Mouse (Mus musculus): ENCODE data around the gene Gabra2. TPM values are rescaled to one million over a fixed set of nuclear protein-coding genes. Genes with fewer than 3 reads are reported as not detected.

Gene Gabra2
- polyA plus RNA-seq, 1 experiment from 2014 or later: 2.5 TPM

DNA sequence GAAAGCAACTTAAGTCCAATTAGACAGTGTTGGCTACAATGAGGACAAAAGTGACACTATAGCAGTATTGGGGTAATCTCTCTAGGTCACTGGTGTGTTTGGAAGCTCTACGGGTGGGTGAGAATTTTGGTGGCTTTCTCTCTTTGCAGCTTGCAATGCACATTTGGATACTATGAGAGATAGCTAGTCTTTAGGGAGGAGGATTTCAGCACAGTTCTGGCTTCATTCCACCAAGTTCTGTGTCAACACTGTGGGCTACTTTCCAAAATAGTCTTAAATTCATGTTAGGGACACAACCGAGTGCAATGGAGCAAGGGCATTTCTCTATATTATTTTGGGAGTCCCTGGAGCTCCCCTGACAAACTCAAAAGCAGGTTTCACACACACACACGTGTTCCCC lies 58.3 kb downstream of the Gabra2 start:
- Histone ChIP-seq H3K4me2 (replicated peaks) (no peak overlapping the region), H3K9ac (no peak overlapping the region), H3K4me1 (replicated peaks) (no peaks in the 10 kb centered on the region), H3K27ac (no peak overlapping the region), H3K27me3 (replicated peaks) (no peaks in the 10 kb centered on the region), H3K36me3 (no peaks in the 10 kb centered on the region), H3K9me3 (no peaks in the 10 kb centered on the region), H3K4me3 (replicated peaks) (no peak overlapping the region)
- ATAC-seq: no peak
- WGBS: 68% methylated on average over 3 of the region's 3 CpGs

DNA sequence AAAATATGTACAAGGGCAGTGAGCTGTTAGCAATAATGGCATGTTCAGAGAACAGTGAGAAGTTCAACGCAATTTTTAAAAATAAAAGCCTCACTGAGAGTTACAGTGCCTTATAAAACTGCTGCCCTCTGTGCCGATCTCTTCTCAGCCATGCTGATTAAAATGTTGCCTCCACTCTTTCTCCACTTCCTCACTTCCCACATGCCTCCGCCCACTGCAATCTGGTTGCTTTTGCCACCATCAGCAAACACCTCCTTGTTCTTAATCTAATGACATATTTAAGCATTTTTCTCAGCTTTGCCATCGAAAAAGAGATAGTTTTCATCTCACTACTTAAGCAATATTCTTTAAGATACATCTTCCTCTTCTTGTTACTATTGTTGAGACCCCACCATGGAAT lies 69.7 kb downstream of the Gabra2 start:
- WGBS: 77% methylated on average over 4 of the region's 4 CpGs
- H3K4me1 ChIP-seq (replicated peaks): no peaks in the 10 kb centered on the region
- H3K4me3 ChIP-seq (replicated peaks): no peak overlapping the region
- ATAC-seq: no peak
- H3K9me3 ChIP-seq: no peaks in the 10 kb centered on the region
- H3K36me3 ChIP-seq: no peaks in the 10 kb centered on the region
- no peaks in the 10 kb centered on the region for H3K27me3 ChIP-seq (replicated peaks)
- no peak overlapping the region for H3K27ac ChIP-seq
- no peak overlapping the region for H3K4me2 ChIP-seq (replicated peaks)
- H3K9ac ChIP-seq: no peak overlapping the region

DNA sequence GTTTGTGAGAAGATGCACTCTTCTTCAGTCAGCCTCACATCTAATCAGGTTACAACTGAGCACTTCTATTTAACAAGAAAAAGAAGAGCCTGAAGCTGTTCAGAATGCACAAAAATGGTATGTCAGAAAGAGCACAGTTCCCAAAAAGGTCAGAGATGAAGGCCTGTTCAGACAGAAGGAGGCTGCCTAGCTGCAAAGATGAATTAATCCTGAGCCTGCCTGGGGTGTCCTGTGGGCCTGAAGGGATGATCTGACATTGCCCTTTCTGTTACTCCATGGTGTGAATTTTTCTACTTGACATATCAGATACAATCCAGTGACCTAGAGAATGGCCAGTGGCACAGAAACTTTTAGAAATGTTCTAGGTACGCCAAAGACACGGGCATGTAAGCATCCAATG lies 83.9 kb downstream of the Gabra2 start:
- H3K9ac ChIP-seq: no peak overlapping the region
- no peak overlapping the region for H3K27ac ChIP-seq
- H3K27me3 ChIP-seq (replicated peaks): no peaks in the 10 kb centered on the region
- H3K36me3 ChIP-seq: no peaks in the 10 kb centered on the region
- no peaks in the 10 kb centered on the region for H3K9me3 ChIP-seq
- no peak overlapping the region for H3K4me3 ChIP-seq (replicated peaks)
- no peak overlapping the region for H3K4me2 ChIP-seq (replicated peaks)
- ATAC-seq: no peak
- WGBS: 69% methylated on average over 2 of the region's 2 CpGs
- no peaks in the 10 kb centered on the region for H3K4me1 ChIP-seq (replicated peaks)

DNA sequence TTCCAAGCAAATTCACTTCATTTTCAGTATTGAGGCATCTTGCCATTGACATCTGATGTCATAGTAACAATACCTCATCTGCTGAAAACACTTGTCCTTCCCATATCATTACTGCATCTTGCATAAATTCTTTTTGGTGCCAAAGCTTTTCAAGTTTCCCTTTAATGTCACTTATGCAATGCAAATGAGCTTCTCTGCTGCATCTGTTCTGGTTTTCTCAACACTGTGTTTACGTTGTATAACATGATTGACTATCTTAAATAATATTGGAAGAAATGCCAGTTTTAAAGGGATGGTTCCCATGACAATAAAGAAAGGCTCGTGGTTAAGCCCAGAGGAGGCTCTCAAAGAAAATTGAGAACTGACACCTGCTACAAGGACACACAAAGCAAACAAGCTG lies 84.4 kb downstream of the Gabra2 start:
- no peaks in the 10 kb centered on the region for H3K36me3 ChIP-seq
- H3K4me2 ChIP-seq (replicated peaks): no peak overlapping the region
- WGBS: 43% methylated on average over 2 of the region's 2 CpGs
- no peak overlapping the region for H3K9ac ChIP-seq
- no peaks in the 10 kb centered on the region for H3K9me3 ChIP-seq
- ATAC-seq: no peak
- no peaks in the 10 kb centered on the region for H3K27me3 ChIP-seq (replicated peaks)
- no peak overlapping the region for H3K4me3 ChIP-seq (replicated peaks)
- H3K4me1 ChIP-seq (replicated peaks): no peaks in the 10 kb centered on the region
- no peak overlapping the region for H3K27ac ChIP-seq

DNA sequence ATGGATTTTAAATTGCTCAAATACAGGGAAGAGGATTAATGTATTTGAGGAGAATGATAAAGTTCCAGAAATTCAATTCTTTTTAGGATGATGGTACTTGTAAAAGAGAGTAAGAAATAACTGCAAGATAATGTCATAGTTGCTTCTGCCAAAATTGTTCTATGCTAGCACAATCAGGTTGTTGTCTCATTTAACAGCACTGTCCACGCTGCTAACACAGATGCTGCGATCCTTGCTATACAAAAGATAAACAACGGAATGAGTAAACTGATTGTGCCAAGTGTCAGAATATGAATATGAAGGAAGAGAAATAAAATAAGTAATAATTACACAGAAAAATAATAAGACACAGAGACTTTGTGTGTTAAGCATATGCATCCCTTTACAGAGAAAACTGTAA lies 84.9 kb downstream of the Gabra2 start:
- no peak overlapping the region for H3K4me3 ChIP-seq (replicated peaks)
- no peak overlapping the region for H3K9ac ChIP-seq
- H3K4me2 ChIP-seq (replicated peaks): no peak overlapping the region
- H3K9me3 ChIP-seq: no peaks in the 10 kb centered on the region
- WGBS: 77% methylated on average over 3 of the region's 3 CpGs
- no peaks in the 10 kb centered on the region for H3K27me3 ChIP-seq (replicated peaks)
- no peak for ATAC-seq
- H3K27ac ChIP-seq: no peak overlapping the region
- H3K36me3 ChIP-seq: no peaks in the 10 kb centered on the region
- no peaks in the 10 kb centered on the region for H3K4me1 ChIP-seq (replicated peaks)

DNA sequence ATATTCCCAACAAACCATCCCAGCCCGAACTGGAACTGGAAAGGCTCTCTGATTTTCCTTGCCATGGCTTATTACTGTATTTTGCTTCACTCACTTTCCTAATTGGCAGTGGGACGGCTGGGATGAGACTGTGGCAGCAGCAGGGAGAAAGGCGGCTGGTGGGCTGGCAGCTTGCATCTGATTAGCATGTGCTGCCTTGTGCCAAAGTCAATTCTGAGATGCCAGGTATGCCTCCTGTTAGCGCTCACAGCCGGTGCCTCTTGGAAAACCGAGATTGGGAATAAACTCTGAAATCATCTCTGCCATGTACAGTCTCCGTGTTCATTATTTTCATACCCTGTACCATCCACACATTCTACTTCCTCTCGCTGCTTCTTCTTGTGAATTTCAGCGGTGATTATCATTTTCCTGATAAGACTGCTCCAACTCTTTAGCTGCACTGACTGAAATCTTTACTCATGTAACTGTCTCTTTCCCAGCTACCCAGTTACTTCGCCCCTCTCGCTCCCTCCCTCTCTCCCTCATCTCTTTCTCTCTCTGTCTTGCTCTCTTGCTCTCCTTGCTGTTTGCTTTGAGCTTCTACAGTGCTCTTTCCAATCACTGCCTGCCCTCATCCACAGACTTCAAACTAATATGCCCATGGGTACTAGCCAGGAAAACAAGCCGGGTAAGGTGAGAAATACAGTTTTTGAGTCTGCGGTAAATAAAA lies 99.9 kb downstream of the Gabra2 start:
- ATAC-seq: no peak
- WGBS: 82% methylated on average over 13 of the region's 13 CpGs
- H3K27ac ChIP-seq: no peak overlapping the region
- H3K4me3 ChIP-seq (replicated peaks): no peak overlapping the region
- H3K4me2 ChIP-seq (replicated peaks): no peak overlapping the region
- H3K4me1 ChIP-seq (replicated peaks): no peaks in the 10 kb centered on the region
- H3K27me3 ChIP-seq (replicated peaks): no peaks in the 10 kb centered on the region
- no peak overlapping the region for H3K9ac ChIP-seq
- no peaks in the 10 kb centered on the region for H3K9me3 ChIP-seq
- H3K36me3 ChIP-seq: no peaks in the 10 kb centered on the region

DNA sequence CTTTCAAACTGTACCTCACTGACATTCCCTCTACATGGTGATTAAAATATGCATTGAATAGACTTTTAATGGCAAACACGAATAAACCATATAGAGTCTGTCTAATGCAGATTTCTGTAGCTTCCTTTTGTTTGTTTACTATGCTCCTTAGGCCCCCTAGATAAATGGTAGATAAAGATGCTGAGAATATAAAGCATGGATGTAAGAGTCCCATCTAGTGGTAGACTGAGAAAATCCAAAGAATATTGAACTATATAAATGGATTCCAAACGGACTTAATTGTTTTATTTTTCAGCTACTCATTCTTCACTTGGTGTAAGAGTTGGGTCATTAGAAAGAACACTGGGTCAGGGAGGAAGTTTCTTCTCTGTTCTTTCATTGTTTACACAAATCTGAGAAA lies 102.4 kb downstream of the Gabra2 start:
- H3K9me3 ChIP-seq: no peaks in the 10 kb centered on the region
- ATAC-seq: no peak

DNA sequence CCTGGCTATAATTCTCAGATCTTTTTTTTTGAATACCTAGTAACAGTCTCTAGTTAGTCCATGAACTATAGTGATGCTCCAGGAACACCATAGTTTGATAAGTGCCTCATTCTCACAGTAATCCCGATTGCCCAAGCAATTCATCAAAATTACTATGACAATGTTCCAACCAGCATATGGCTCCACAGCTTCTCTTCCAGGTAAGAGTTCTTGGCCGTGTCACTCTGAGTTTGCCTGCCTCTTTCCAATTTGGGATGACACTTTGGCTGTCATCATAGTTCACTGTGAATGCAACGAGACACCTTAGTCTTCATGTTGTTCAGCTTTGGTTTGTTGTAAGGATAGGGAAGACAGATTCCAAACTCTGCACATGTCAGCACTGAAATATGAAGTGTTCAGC lies 104.8 kb downstream of the Gabra2 start:
- no peaks in the 10 kb centered on the region for H3K4me1 ChIP-seq (replicated peaks)
- H3K36me3 ChIP-seq: no peaks in the 10 kb centered on the region
- no peak overlapping the region for H3K27ac ChIP-seq
- no peak overlapping the region for H3K4me2 ChIP-seq (replicated peaks)
- 89% methylated on average over 3 of the region's 3 CpGs for WGBS
- H3K4me3 ChIP-seq (replicated peaks): no peak overlapping the region
- H3K9ac ChIP-seq: no peak overlapping the region
- no peak for ATAC-seq
- H3K9me3 ChIP-seq: no peaks in the 10 kb centered on the region
- no peaks in the 10 kb centered on the region for H3K27me3 ChIP-seq (replicated peaks)

More for the DNA sequence above, 102.4 kb downstream of the Gabra2 start:
- H3K4me3 ChIP-seq (replicated peaks): no peak overlapping the region
- H3K36me3 ChIP-seq: no peaks in the 10 kb centered on the region
- H3K27ac ChIP-seq: no peak overlapping the region
- no peak overlapping the region for H3K4me2 ChIP-seq (replicated peaks)
- no peaks in the 10 kb centered on the region for H3K27me3 ChIP-seq (replicated peaks)
- H3K4me1 ChIP-seq (replicated peaks): no peaks in the 10 kb centered on the region
- no peak overlapping the region for H3K9ac ChIP-seq
- 58% methylated on average over 2 of the region's 2 CpGs for WGBS
